Mouse (Mus musculus) kidney, postnatal 0 days (tissue): Measurements from ENCODE around the gene Morn3. TPM values are rescaled to one million over a fixed set of nuclear protein-coding genes. Genes with fewer than 3 reads are reported as not detected.

ENCODE experiments used
- ATAC-seq: fragments of 200-750 bp; cut with Nextera tagmentation; replicated peaks from 2 replicates; pipeline ENCODE4 v1.8.0; 2017; ENCODE audit warnings: low read depth, moderate number of reproducible peaks, moderate TSS enrichment, moderate library complexity; ENCODE audit not compliant: low FRiP score
- DNase-seq: peaks from one replicate; pipeline ENCODE4 v3.0.0-alpha.2; 2016; ENCODE audit warnings: low spot score
- H3K27ac ChIP-seq: fragments of 300-500 bp; sonication (generic); 2 replicates; pipeline ENCODE4 v1.5.1; 2014; ENCODE audit warnings: mild to moderate bottlenecking
- H3K27me3 ChIP-seq: fragments of 300-500 bp; sonication (generic); 2 replicates; pipeline ENCODE4 v1.6.1; 2014; ENCODE audit warnings: low read length, mixed read lengths; ENCODE audit not compliant: insufficient read depth
- H3K36me3 ChIP-seq: fragments of 300-500 bp; sonication (generic); 2 replicates; pipeline ENCODE4 v1.6.1; 2014; ENCODE audit warnings: low read length, mixed read lengths; ENCODE audit not compliant: insufficient read depth
- H3K4me1 ChIP-seq: fragments of 300-500 bp; sonication (generic); replicated peaks from 2 replicates; pipeline ENCODE4 v1.6.1; 2014; ENCODE audit warnings: antibody characterized with exemption, low read length, mixed read lengths; ENCODE audit not compliant: insufficient read depth
- H3K4me2 ChIP-seq: fragments of 300-500 bp; sonication (generic); 2 replicates; pipeline ENCODE4 v1.6.1; 2014; ENCODE audit warnings: mild to moderate bottlenecking, low read length, moderate library complexity, mixed read lengths
- H3K4me3 ChIP-seq: fragments of 300-500 bp; sonication (generic); replicated peaks from 2 replicates; pipeline ENCODE4 v1.5.1; 2014; ENCODE audit warnings: low read depth, low read length
- H3K9ac ChIP-seq: fragments of 300-500 bp; sonication (generic); 2 replicates; pipeline ENCODE4 v1.6.1; 2014; ENCODE audit warnings: low read depth, low read length
- H3K9me3 ChIP-seq: fragments of 300-500 bp; sonication (generic); replicated peaks from 2 replicates; pipeline ENCODE4 v1.6.1; 2016; ENCODE audit warnings: low read length, inconsistent platforms, mixed read lengths
- CTCF ChIP-seq: IDR thresholded peaks from 2 replicates; pipeline ENCODE4 v1.5.1; 2016; ENCODE audit warnings: antibody characterized with exemption, low read depth, mild to moderate bottlenecking, moderate library complexity
- WGBS: fragments of 180-500 bp; shearing (Covaris S2); extraction: QIAGEN DNeasy Blood & Tissue Kit; methylation state at CpG from one replicate; pipeline ENCODE4 v1.1.7; 2014; 5-methylcytosine and 5-hydroxymethylcytosine counted together
- polyA plus RNA-seq: library from polyadenylated mRNA; unstranded; fragments of >200 nt; fragmentation: Nextera tagmentation; extraction: Ambion mirVana; gene quantifications from 2 replicates; pipeline ENCODE4 v1.2.1, GENCODE M21; 2015

Gene Morn3
- polyA plus RNA-seq, 1 experiment from 2014 or later, result not detected

DNA sequence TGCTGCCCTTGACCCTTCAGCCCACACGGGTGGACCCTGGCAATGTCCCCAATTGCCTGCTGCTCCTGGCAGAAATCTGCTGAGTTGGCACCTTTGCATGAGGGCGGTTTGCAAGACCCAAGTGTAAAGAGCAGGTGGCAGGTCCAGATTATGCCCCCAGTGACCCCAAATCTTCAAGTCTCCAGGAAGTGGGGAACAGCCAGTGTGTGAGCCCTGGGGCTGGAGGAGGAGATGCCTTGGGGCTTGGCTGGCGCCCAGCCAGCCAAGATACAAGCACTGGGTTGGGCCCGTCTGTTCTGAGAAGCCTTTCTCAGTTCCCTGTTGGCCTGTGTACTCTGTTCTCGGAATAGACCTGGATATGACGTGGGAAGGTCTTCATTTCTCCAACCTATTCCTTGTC is 19.4 kb downstream of the Morn3 start:
- no peaks in the 10 kb centered on the region for H3K27me3 ChIP-seq
- DNase-seq, result no peak
- no peak for TF ChIP-seq CTCF

DNA sequence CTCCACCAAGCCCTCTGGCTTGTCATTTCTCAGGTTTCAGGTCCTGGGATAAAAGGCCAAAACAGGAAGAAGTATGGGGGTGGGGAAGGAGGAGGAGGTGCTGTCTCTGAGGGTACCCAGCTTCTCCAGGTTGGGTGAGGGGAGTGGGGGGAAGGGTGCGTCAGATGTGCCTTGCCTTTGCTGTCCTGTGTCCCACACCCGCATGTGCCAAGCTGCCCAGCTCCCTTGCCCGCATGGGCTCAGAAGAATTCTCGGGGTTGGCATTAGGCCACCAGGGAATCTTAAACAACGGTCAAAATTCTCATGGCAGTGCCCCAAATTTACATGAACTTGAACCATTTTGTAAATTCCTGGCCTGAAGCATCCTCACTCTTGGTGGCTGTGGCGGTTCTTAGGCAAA is 20.4 kb downstream of the Morn3 start:
- no peaks in the 10 kb centered on the region for H3K9me3 ChIP-seq
- TF ChIP-seq CTCF, result no peak
- H3K4me2 ChIP-seq, result no peak overlapping the region
- peaks cover 12% of the 10 kb centered on the region; the same call in 1 of the 2 replicates for H3K4me1 ChIP-seq
- ATAC-seq, result no peak
- WGBS, result 61% methylated on average over 6 of the region's 6 CpGs
- H3K9ac ChIP-seq, result no peak overlapping the region
- no peak for DNase-seq
- H3K36me3 ChIP-seq, result peaks cover 14% of the 10 kb centered on the region; the same call in 1 of the 2 replicates
- no peak overlapping the region for H3K4me3 ChIP-seq
- H3K27me3 ChIP-seq, result no peaks in the 10 kb centered on the region
- no peak overlapping the region for H3K27ac ChIP-seq

More for the DNA sequence above, 19.4 kb downstream of the Morn3 start:
- H3K9ac ChIP-seq, result no peak overlapping the region
- 52% methylated on average over 6 of the region's 6 CpGs for WGBS
- no peak overlapping the region for H3K4me2 ChIP-seq
- H3K27ac ChIP-seq, result 0 out of 2 replicates have a peak overlapping the region, but pooled peaks have one; percentile 8
- H3K36me3 ChIP-seq, result peaks cover 14% of the 10 kb centered on the region; the same call in 1 of the 2 replicates
- 0 out of 2 replicates have a peak, but pooled peaks have one; percentile 37 for ATAC-seq
- H3K4me1 ChIP-seq, result peaks cover 12% of the 10 kb centered on the region; the same call in 1 of the 2 replicates
- no peaks in the 10 kb centered on the region for H3K9me3 ChIP-seq
- no peak overlapping the region for H3K4me3 ChIP-seq

DNA sequence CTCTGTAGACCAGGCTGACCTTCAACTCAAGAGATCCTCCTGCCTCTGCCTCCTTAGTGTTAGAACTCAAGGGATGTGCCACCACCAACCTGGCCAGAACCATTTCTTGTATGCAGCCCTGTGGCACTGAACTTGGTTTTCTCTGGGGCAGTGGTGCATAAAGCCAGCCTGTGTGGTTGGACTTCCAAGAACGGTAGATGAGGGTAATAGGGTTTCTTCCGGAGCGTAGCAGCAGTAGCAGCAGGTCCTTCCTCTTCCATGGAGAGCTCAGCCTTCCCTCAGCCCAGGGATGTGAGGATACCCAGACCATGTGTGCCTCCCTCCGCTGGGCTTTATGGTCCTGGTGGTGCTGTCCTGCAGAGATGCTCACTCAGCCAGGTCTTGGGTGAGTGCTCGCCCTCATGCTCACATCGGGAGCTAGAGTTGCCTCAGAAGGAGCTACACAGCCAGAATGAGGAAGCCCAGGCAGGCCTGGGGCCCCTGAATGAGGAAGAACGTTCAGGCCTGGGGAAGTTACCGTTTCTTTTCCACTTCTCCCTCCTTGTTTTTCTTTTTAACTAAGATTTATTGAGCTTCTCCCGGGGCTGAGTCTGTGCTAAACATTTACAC is 21.7 kb downstream of the Morn3 start:
- no peak for TF ChIP-seq CTCF
- no peak for ATAC-seq
- peak; percentile 38 for DNase-seq

DNA sequence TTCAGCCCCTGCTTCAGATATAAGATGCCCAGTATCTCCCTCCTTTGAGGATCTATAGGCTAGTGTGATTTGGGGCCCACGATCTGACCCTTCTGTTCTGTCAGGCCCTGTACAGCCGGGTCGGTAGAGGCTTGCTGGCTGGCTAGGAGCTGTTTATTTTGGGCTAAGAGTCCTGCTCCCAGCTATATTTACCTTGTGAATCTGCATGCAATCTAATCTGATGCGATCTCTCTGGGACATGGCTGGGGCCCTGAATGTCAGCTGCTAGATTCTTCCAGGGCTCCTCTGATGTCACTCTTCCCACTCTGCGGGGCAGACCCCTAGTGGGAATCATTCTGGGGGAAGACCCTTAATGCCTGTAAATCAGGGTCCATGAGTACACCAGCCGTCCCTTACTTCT is 22.5 kb downstream of the Morn3 start:
- Histone ChIP-seq H3K4me1 (peaks cover 12% of the 10 kb centered on the region; the same call in 1 of the 2 replicates), H3K4me2 (no peak overlapping the region), H3K4me3 (no peak overlapping the region), H3K36me3 (peaks cover 3% of the 10 kb centered on the region; the same call in 1 of the 2 replicates), H3K27ac (no peak overlapping the region), H3K27me3 (no peaks in the 10 kb centered on the region), H3K9ac (no peak overlapping the region), H3K9me3 (no peaks in the 10 kb centered on the region)
- ATAC-seq (no peak), DNase-seq (no peak)
- TF ChIP-seq CTCF, result no peak
- 91% methylated on average over 6 of the region's 6 CpGs for WGBS

More for the DNA sequence above, 21.7 kb downstream of the Morn3 start:
- Histone ChIP-seq H3K4me1 (peaks cover 12% of the 10 kb centered on the region; the same call in 1 of the 2 replicates), H3K27me3 (no peaks in the 10 kb centered on the region), H3K9me3 (no peaks in the 10 kb centered on the region), H3K9ac (no peak overlapping the region), H3K36me3 (peaks cover 10% of the 10 kb centered on the region; the same call in 1 of the 2 replicates), H3K27ac (no peak overlapping the region), H3K4me2 (no peak overlapping the region), H3K4me3 (no peak overlapping the region)
- 32% methylated on average over 9 of the region's 9 CpGs for WGBS

DNA sequence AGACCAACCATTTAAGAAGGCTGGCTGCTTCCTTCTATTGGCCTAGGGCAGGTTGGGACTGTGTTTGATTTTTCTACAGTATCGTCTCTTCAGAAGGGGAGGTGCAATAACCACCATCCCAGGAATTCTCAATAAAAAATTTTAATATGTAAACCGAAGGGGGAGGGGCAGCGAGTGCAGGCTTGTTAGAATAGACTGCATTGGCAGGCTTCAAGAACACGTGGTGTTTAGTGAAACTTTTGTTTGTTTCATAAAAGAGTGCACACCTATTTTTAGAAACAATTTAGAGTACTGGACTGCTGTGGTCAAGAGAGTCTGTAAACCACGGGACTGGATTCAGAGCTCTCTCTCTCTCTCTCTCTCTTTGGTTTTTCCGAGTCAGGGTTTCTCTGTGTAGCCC is 23.8 kb downstream of the Morn3 start:
- Histone ChIP-seq H3K9me3 (no peaks in the 10 kb centered on the region), H3K4me3 (no peak overlapping the region), H3K9ac (no peak overlapping the region), H3K4me2 (no peak overlapping the region), H3K4me1 (peaks cover 12% of the 10 kb centered on the region; the same call in 1 of the 2 replicates), H3K36me3 (no peaks in the 10 kb centered on the region), H3K27ac (no peak overlapping the region), H3K27me3 (no peaks in the 10 kb centered on the region)
- DNase-seq (peak; percentile 15), ATAC-seq (no peak)
- no peak for TF ChIP-seq CTCF
- WGBS, result 75% methylated on average over 6 of the region's 6 CpGs

DNA sequence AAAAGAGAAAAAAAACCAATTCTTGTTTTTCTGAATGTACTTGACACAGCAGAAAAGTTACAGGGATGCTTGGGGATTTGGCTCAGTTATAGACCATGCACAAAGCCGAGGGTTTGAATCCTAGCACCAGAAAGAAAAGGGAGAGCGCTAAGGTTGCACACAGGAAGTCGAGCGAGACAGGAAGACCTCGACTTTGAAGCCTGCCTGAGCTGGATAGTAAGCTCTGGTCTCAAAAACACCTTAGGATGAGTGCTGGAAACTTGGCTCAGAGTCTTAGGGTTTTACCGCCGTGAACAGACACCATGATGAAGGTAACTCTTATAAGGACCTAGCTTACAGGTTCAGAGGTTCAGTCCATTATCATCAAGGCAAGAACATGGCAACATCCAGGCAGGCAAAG is 25.4 kb downstream of the Morn3 start:
- no peak overlapping the region for H3K4me3 ChIP-seq
- H3K4me1 ChIP-seq, result peaks cover 18% of the 10 kb centered on the region; the same call in 1 of the 2 replicates
- DNase-seq, result no peak
- no peak overlapping the region for H3K27ac ChIP-seq
- no peak for ATAC-seq
- no peak overlapping the region for H3K9ac ChIP-seq
- no peaks in the 10 kb centered on the region for H3K36me3 ChIP-seq
- no peaks in the 10 kb centered on the region for H3K27me3 ChIP-seq
- no peaks in the 10 kb centered on the region for H3K9me3 ChIP-seq
- 89% methylated on average over 7 of the region's 7 CpGs for WGBS
- no peak overlapping the region for H3K4me2 ChIP-seq
- no peak for TF ChIP-seq CTCF
